Mouse (Mus musculus): Measurements from ENCODE around the gene Gapdh. TPM values are rescaled to one million over a fixed set of nuclear protein-coding genes. Genes with fewer than 3 reads are reported as not detected.
A peak's percentile ranks its signal among the peaks of the same experiment; 100 is the strongest.

The Gapdh gene
- polyA plus RNA-seq, 1 experiment = 264 TPM

DNA sequence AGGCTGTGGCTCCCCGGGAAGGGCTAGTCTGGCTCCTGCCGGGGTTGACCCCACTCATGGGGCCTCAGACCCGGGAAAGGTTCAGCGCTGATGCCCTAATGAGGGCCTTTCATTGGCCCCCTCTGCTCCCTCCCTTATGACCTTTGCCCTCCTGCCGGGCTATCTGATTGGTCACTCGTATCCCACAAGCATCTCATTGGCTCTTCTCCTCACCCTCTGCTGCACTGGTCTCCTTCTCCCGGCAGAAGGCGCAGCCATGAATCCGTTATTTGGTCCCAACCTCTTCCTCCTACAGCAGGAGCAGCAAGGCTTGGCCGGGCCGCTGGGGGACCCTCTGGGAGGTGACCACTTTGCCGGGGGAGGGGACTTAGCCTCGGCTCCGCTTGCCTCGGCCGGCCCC lies 21.3 kb downstream of the Gapdh start, which contains the start of gene Iffo1:
Iffo1 (plus strand) TSS at position 241 of the 400 bp plus-strand sequence.
- H3K27ac ChIP-seq (ENCODE audit: insufficient read depth, low read depth, low read length) = peak within 1 kb of the TSS; percentile 40
- peaks cover 34% of the 10 kb centered on the region for H3K4me1 ChIP-seq (ENCODE audit: control insufficient read depth, insufficient read depth, low read length)
- TF ChIP-seq CTCF (IDR thresholded peaks at IDR 0.05; ENCODE audit: low read depth, low read length) (no peak), POLR2A (IDR thresholded peaks at IDR 0.05; ENCODE audit: borderline replicate concordance, low read depth, low read length) (0 out of 2 replicates have a peak, but pooled peaks have one; percentile 10)
- peak within 1 kb of the TSS; percentile 87 for H3K4me3 ChIP-seq (ENCODE audit: insufficient read depth, low read length)

DNA sequence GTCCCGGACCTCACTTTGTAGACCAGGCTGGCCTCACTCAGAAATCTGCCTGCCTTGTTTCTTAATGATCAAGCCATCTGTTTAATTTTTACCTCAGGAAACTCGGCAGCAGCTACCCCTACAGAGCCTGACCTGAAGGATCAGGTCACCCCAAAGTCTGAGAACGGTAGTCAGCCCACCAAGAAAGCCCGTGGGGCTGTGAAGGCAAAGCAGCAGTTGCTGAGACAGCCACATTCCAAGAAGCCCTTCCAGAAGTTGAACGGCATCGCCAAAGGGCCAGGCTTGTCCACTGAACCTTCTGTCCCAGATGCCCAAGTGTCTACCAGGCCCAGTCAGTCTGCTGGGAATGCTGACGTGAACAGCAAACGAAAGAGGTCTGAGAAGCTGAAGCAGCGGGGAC lies 22.4 kb downstream of the Gapdh start:
- TF ChIP-seq POLR2A (IDR thresholded peaks at IDR 0.05; ENCODE audit: borderline replicate concordance, low read depth, low read length) (no peak), CTCF (IDR thresholded peaks at IDR 0.05; ENCODE audit: low read depth, low read length) (no peak)
- H3K4me3 ChIP-seq (ENCODE audit: insufficient read depth, low read length) = no peak overlapping the region
- H3K4me1 ChIP-seq (ENCODE audit: control insufficient read depth, insufficient read depth, low read length) = peaks cover 24% of the 10 kb centered on the region
- no peak overlapping the region for H3K27ac ChIP-seq (ENCODE audit: insufficient read depth, low read depth, low read length)

DNA sequence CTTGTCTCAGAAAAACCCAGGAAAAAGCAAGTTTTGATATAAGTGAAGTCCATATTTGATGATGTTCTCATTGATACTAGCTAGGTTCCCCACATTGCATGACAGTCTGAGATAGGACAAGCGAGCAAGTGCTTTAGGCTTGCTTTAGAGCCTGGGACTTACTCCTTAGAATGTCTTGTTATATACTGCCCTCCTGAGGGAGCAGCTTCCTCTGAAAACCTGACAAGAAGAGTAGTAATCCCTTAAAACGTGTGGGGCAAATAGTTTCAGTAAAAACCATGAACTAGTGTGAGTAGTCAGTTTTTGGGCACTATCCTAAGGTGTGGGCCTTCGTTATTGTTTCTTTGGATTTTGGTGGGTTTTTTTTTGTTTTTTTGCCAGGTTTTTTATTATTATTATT lies 23.1 kb downstream of the Gapdh start:
- H3K27ac ChIP-seq (ENCODE audit: insufficient read depth, low read depth, low read length) = no peak overlapping the region
- peaks cover 20% of the 10 kb centered on the region for H3K4me1 ChIP-seq (ENCODE audit: control insufficient read depth, insufficient read depth, low read length)
- no peak overlapping the region for H3K4me3 ChIP-seq (ENCODE audit: insufficient read depth, low read length)
- TF ChIP-seq CTCF (IDR thresholded peaks at IDR 0.05; ENCODE audit: low read depth, low read length) (no peak), POLR2A (IDR thresholded peaks at IDR 0.05; ENCODE audit: borderline replicate concordance, low read depth, low read length) (no peak)

DNA sequence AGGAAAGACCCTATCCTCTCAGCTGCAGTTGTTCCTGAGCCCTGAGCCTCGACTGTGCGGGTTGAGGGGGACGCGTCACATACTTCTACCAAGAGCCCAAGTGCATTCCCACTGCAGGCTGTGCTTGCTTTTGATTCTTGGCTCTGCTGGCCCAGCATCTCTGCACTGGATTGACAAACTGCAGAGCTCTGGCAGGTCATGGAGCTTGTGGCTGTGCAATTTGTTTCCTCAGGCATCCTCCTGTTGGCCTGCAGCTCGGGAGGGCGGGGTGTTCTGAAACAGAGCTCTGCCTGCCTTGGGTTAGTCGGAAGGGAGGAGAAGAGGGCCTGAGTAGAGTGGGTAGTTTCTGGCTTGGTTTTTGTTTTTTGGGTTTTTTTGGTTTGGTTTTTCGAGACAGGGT lies 23.8 kb downstream of the Gapdh start:
- H3K4me1 ChIP-seq (ENCODE audit: control insufficient read depth, insufficient read depth, low read length) = peaks cover 14% of the 10 kb centered on the region
- TF ChIP-seq CTCF (IDR thresholded peaks at IDR 0.05; ENCODE audit: low read depth, low read length) (no peak), POLR2A (IDR thresholded peaks at IDR 0.05; ENCODE audit: borderline replicate concordance, low read depth, low read length) (no peak)
- H3K4me3 ChIP-seq (ENCODE audit: insufficient read depth, low read length) = no peak overlapping the region
- H3K27ac ChIP-seq (ENCODE audit: insufficient read depth, low read depth, low read length) = no peak overlapping the region

DNA sequence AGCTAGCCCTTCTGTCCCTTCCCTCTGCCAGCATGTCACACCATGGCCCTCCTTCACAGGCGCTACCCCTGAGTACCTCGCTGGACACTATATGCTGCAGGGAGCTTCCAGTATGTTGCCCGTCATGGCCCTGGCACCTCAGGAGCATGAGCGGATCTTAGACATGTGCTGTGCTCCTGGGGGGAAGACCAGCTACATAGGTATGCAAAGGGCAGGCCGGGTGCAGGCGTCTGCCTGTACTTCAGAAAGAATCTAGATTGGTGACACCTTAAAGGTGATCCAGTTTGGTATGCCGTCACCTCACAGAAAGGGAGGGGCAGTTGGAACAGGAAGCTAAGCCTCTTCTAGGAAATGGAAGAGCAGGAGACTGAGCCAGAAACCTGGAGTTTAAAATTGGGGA lies 26.5 kb downstream of the Gapdh start:
- Histone ChIP-seq H3K27ac (ENCODE audit: insufficient read depth, low read depth, low read length) (no peak overlapping the region), H3K4me3 (ENCODE audit: insufficient read depth, low read length) (no peak overlapping the region), H3K4me1 (ENCODE audit: control insufficient read depth, insufficient read depth, low read length) (0 out of 2 replicates have a peak, but pooled peaks cover under 1% of the 10 kb centered on the region)
- TF ChIP-seq CTCF (IDR thresholded peaks at IDR 0.05; ENCODE audit: low read depth, low read length) = no peak
- no peak for TF ChIP-seq POLR2A (IDR thresholded peaks at IDR 0.05; ENCODE audit: borderline replicate concordance, low read depth, low read length)

DNA sequence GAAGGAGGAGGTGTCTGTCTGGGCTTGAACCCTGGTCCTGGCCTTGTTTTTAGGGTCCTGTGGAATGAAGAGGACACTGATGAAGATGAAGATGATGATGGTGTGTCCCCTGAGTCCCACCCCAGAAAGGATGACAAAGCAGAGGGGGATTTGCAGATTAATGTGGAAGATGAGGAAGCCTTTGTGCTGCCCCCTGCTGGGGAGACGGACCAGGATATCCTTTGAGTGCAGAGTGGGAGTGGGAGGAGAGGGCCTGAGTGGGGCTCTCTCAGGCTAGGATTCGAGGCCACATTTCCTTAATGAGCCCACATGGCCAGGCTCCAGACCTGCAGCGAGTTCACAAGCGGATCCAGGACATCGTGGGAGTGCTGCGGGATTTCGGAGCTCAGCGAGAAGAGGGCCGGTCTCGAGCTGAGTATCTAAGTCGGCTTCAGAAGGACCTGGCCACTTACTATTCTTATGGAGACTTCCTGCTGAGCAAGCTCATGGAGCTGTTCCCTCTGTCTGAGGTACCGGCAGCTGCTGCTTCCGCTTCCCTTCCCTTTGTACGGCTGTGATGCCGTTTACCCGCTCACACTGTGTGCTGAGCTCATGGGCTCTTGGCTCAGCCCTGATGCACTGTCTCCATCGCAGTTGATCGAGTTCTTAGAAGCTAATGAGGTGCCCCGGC lies 29.1 kb downstream of the Gapdh start:
- H3K4me1 ChIP-seq (ENCODE audit: control insufficient read depth, insufficient read depth, low read length) = peaks cover 6% of the 10 kb centered on the region
- no peak overlapping the region for H3K27ac ChIP-seq (ENCODE audit: insufficient read depth, low read depth, low read length)
- H3K4me3 ChIP-seq (ENCODE audit: insufficient read depth, low read length) = no peak overlapping the region
- TF ChIP-seq CTCF (IDR thresholded peaks at IDR 0.05; ENCODE audit: low read depth, low read length) (peak; percentile 75), POLR2A (IDR thresholded peaks at IDR 0.05; ENCODE audit: borderline replicate concordance, low read depth, low read length) (no peak)

DNA sequence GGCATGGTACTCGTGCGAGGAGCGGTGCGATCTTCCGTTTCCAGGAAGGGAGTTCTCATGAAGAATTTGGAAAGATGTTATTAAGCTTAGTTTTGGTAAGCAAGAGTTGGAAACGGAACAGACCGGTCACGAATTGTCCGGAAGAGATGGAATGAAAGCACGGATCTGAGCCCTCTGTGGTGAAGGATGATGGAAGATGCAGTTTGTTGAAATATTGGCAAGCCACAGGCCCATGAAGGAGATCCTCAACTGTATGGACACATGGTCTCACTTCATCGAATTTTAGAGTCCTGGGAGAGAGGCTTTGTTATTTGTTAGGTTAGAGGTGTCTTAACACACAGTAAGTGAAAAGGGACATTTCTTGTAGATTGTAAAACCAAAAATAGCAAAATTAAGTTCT lies 33.8 kb downstream of the Gapdh start:
- H3K4me3 ChIP-seq (ENCODE audit: insufficient read depth, low read length) = peak overlapping the region; percentile 86
- peaks cover 6% of the 10 kb centered on the region for H3K4me1 ChIP-seq (ENCODE audit: control insufficient read depth, insufficient read depth, low read length)
- H3K27ac ChIP-seq (ENCODE audit: insufficient read depth, low read depth, low read length) = peak overlapping the region; percentile 40
- TF ChIP-seq CTCF (IDR thresholded peaks at IDR 0.05; ENCODE audit: low read depth, low read length) = no peak
- TF ChIP-seq POLR2A (IDR thresholded peaks at IDR 0.05; ENCODE audit: borderline replicate concordance, low read depth, low read length) = no peak

DNA sequence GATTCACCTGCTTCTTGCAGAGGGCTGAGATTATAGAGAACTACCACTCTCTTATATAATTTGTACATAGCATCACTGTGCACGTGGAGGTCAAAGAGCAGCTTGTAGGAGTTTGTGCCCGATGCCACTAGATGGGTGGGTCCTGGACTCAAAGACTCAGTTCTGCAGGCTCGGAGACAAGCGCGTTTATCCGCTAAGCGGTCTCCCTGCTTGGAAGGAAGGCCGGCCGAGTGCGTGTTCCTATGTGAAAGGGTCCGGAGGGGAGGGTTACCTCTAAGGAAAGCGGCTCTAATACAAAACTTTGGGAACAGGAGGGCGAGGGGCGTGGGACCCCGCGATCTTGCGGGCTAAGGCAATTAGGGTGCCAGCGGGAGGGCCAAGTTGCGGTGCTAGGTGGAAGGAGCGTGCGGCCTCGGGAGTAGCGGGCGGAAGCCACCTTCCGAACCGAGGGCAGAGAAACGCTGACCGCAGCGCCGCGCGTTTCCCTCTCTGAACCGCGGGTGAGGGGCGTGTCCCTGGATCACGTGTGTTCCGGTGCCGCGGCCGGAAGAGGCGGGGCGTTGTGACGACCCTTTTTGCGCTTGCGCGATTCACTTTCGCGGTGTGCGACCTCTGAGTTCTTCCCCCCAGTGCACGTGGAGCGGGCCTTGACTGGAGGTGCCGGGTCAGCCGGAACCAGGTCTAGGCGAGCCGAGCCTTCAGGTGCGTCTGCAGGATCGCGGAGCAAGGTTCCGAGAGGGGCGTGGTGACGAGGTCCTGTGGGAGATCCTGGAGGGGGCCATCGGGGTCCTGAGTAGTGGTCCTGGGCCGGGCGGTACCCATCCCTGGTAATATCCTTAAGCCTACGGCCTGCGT lies 34.7 kb downstream of the Gapdh start, which contains the start of gene Nop2:
Nop2 (plus strand) TSS at position 608 of the 855 bp plus-strand sequence.
- Histone ChIP-seq H3K4me1 (ENCODE audit: control insufficient read depth, insufficient read depth, low read length) (peaks cover 6% of the 10 kb centered on the region), H3K27ac (ENCODE audit: insufficient read depth, low read depth, low read length) (peak within 1 kb of the TSS; percentile 88), H3K4me3 (ENCODE audit: insufficient read depth, low read length) (peak within 1 kb of the TSS; percentile 86)
- no peak for TF ChIP-seq POLR2A (IDR thresholded peaks at IDR 0.05; ENCODE audit: borderline replicate concordance, low read depth, low read length)
- TF ChIP-seq CTCF (IDR thresholded peaks at IDR 0.05; ENCODE audit: low read depth, low read length) = no peak

DNA sequence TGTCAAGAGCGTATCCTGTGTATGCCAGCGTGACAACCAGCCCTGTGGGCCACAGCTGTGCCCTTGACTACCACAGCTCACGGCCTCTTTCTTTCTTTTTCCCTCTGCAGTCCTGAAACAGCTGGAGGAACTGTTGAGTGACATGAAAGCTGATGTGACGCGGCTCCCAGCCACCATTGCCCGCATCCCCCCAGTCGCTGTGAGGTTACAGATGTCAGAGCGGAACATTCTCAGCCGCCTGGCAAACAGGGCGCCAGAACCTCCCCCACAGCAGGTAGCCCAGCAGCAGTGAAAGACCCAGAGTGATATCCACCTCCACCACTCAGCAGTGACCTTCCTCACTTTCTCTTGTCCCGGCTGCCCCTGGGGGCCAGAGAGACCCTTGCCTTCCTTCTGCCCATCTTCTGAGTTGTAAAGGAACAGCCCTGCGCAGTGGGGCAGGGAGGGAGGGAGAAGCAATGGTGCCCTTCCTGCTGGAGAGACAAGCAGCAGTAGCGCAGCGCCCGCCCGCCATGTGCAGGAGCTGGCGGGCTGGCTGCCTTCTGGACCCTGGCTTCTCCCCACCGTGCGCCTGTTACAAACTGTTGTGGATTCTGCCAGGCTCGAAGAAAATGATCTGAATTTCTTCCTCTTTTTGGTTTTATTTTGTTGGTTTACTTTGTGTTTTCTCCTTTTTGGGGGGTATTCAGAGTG lies 36.4 kb downstream of the Gapdh start:
- no peak overlapping the region for H3K27ac ChIP-seq (ENCODE audit: insufficient read depth, low read depth, low read length)
- H3K4me1 ChIP-seq (ENCODE audit: control insufficient read depth, insufficient read depth, low read length) = peaks cover 6% of the 10 kb centered on the region
- TF ChIP-seq CTCF (IDR thresholded peaks at IDR 0.05; ENCODE audit: low read depth, low read length) (no peak), POLR2A (IDR thresholded peaks at IDR 0.05; ENCODE audit: borderline replicate concordance, low read depth, low read length) (no peak)
- H3K4me3 ChIP-seq (ENCODE audit: insufficient read depth, low read length) = no peak overlapping the region
